Mouse (Mus musculus) lung, embryonic 14.5 days (tissue): ENCODE data around the gene Rora. TPM values are rescaled to one million over a fixed set of nuclear protein-coding genes. Genes with fewer than 3 reads are reported as not detected.
A peak's percentile ranks its signal among the peaks of the same experiment; 100 is the strongest.

Experiments used
- ATAC-seq: fragments of 200-750 bp; cut with Nextera tagmentation; 2 replicates; pipeline ENCODE4 v1.8.0; 2017; ENCODE audit warnings: mild to moderate bottlenecking, moderate TSS enrichment, moderate library complexity; ENCODE audit not compliant: insufficient read depth
- DNase-seq: peaks from one replicate; pipeline ENCODE4 v3.0.0-alpha.2; 2015
- H3K27ac ChIP-seq: fragments of 300-500 bp; sonication (generic); 2 replicates; pipeline ENCODE4 v1.5.1; 2014; ENCODE audit warnings: low read depth, mild to moderate bottlenecking, moderate library complexity
- H3K27me3 ChIP-seq: fragments of 300-500 bp; sonication (generic); 2 replicates; pipeline ENCODE4 v1.6.1; 2014; ENCODE audit warnings: low read length, control low read depth; ENCODE audit not compliant: insufficient read depth
- H3K36me3 ChIP-seq: fragments of 300-500 bp; sonication (generic); 2 replicates; pipeline ENCODE4 v1.6.1; 2014; ENCODE audit warnings: control low read depth; ENCODE audit not compliant: insufficient read depth
- H3K4me1 ChIP-seq: fragments of 300-500 bp; sonication (generic); 2 replicates; pipeline ENCODE4 v1.6.1; 2014; ENCODE audit warnings: antibody characterized with exemption, control low read depth; ENCODE audit not compliant: insufficient read depth
- H3K4me2 ChIP-seq: fragments of 300-500 bp; sonication (generic); 2 replicates; pipeline ENCODE4 v1.6.1; 2014; ENCODE audit warnings: mild to moderate bottlenecking
- H3K4me3 ChIP-seq: fragments of 300-500 bp; sonication (generic); 2 replicates; pipeline ENCODE4 v1.5.1; 2014; ENCODE audit warnings: low read depth, low read length
- H3K9ac ChIP-seq: fragments of 300-500 bp; sonication (generic); 2 replicates; pipeline ENCODE4 v1.6.1; 2014
- H3K9me3 ChIP-seq: fragments of 300-500 bp; sonication (generic); 2 replicates; pipeline ENCODE4 v1.6.1; 2016; ENCODE audit warnings: low read depth, low read length, control low read depth
- CTCF ChIP-seq: IDR thresholded peaks from 2 replicates; pipeline ENCODE4 v1.5.1; 2016; ENCODE audit warnings: antibody characterized with exemption, low read depth
- WGBS: fragments of 180-500 bp; shearing (Covaris S2); extraction: QIAGEN DNeasy Blood & Tissue Kit; methylation state at CpG from one replicate; pipeline ENCODE4 v1.1.7; 2014; 5-methylcytosine and 5-hydroxymethylcytosine counted together
- polyA plus RNA-seq: library from polyadenylated mRNA; unstranded; fragments of >200 nt; fragmentation: Nextera tagmentation; extraction: Ambion mirVana; gene quantifications from 2 replicates; pipeline ENCODE4 v1.2.1, GENCODE M21; 2014

Gene Rora
- polyA plus RNA-seq, 1 experiment from 2014 or later, result 5.9 TPM

- H3K27ac ChIP-seq, result no peak overlapping the region
- peak; percentile 27 for DNase-seq
- no peak for ATAC-seq
- no peaks in the 10 kb centered on the region for H3K36me3 ChIP-seq
- no peaks in the 10 kb centered on the region for H3K4me1 ChIP-seq
- H3K4me3 ChIP-seq, result no peak overlapping the region
- H3K9ac ChIP-seq, result no peak overlapping the region
- TF ChIP-seq CTCF, result no peak
- WGBS, result 55% methylated on average over 9 of the region's 9 CpGs
- H3K9me3 ChIP-seq, result no peaks in the 10 kb centered on the region
- H3K4me2 ChIP-seq, result no peak overlapping the region
- no peaks in the 10 kb centered on the region for H3K27me3 ChIP-seq
These were observed 350.9 kb downstream of the Rora start for GRCm38 (mm10) chr9:69004514-69004913.

GRCm38 (mm10) chr9:69006666-69007065 is 353.1 kb downstream of the Rora start:
- no peak overlapping the region for H3K27ac ChIP-seq
- no peaks in the 10 kb centered on the region for H3K36me3 ChIP-seq
- no peaks in the 10 kb centered on the region for H3K4me1 ChIP-seq
- no peak overlapping the region for H3K4me3 ChIP-seq
- no peaks in the 10 kb centered on the region for H3K9me3 ChIP-seq
- no peak for TF ChIP-seq CTCF
- 50% methylated on average over 3 of the region's 3 CpGs for WGBS
- DNase-seq, result peak; percentile 12
- H3K9ac ChIP-seq, result no peak overlapping the region
- H3K4me2 ChIP-seq, result no peak overlapping the region
- no peak for ATAC-seq
- no peaks in the 10 kb centered on the region for H3K27me3 ChIP-seq

GRCm38 (mm10) chr9:69008706-69009105 is 355.1 kb downstream of the Rora start:
- no peak overlapping the region for H3K9ac ChIP-seq
- no peak overlapping the region for H3K4me2 ChIP-seq
- no peaks in the 10 kb centered on the region for H3K36me3 ChIP-seq
- H3K4me1 ChIP-seq, result no peaks in the 10 kb centered on the region
- TF ChIP-seq CTCF, result no peak
- WGBS, result 61% methylated on average over 2 of the region's 2 CpGs
- ATAC-seq, result no peak
- no peak overlapping the region for H3K4me3 ChIP-seq
- H3K27me3 ChIP-seq, result no peaks in the 10 kb centered on the region
- DNase-seq, result no peak
- H3K27ac ChIP-seq, result no peak overlapping the region
- no peaks in the 10 kb centered on the region for H3K9me3 ChIP-seq

GRCm38 (mm10) chr9:69010886-69011285 is 357.3 kb downstream of the Rora start:
- H3K9ac ChIP-seq, result no peak overlapping the region
- no peaks in the 10 kb centered on the region for H3K4me1 ChIP-seq
- ATAC-seq (no peak), DNase-seq (peak; percentile 71)
- no peaks in the 10 kb centered on the region for H3K36me3 ChIP-seq
- no peak overlapping the region for H3K4me2 ChIP-seq
- WGBS, result 41% methylated on average over 5 of the region's 5 CpGs
- H3K27ac ChIP-seq, result no peak overlapping the region
- no peak overlapping the region for H3K4me3 ChIP-seq
- no peaks in the 10 kb centered on the region for H3K9me3 ChIP-seq
- H3K27me3 ChIP-seq, result no peaks in the 10 kb centered on the region
- TF ChIP-seq CTCF, result no peak

- WGBS, result 88% methylated on average over 7 of the region's 7 CpGs
- H3K4me2 ChIP-seq, result no peak overlapping the region
- H3K4me1 ChIP-seq, result no peaks in the 10 kb centered on the region
- no peak for TF ChIP-seq CTCF
- no peak overlapping the region for H3K9ac ChIP-seq
- H3K36me3 ChIP-seq, result no peaks in the 10 kb centered on the region
- no peak overlapping the region for H3K4me3 ChIP-seq
- ATAC-seq (no peak), DNase-seq (no peak)
- H3K27ac ChIP-seq, result no peak overlapping the region
- H3K27me3 ChIP-seq, result no peaks in the 10 kb centered on the region
- no peaks in the 10 kb centered on the region for H3K9me3 ChIP-seq
These were observed 359.7 kb downstream of the Rora start for GRCm38 (mm10) chr9:69013186-69013715.

GRCm38 (mm10) chr9:69014203-69014602 is 360.6 kb downstream of the Rora start:
- Histone ChIP-seq H3K27ac (no peak overlapping the region), H3K27me3 (no peaks in the 10 kb centered on the region), H3K4me2 (no peak overlapping the region), H3K9ac (no peak overlapping the region), H3K36me3 (no peaks in the 10 kb centered on the region), H3K4me3 (no peak overlapping the region), H3K9me3 (no peaks in the 10 kb centered on the region), H3K4me1 (no peaks in the 10 kb centered on the region)
- DNase-seq, result no peak
- WGBS, result 82% methylated on average over 2 of the region's 2 CpGs
- no peak for ATAC-seq
- TF ChIP-seq CTCF, result no peak

GRCm38 (mm10) chr9:69020381-69020780 is 366.8 kb downstream of the Rora start:
- WGBS, result 83% methylated on average over 4 of the region's 4 CpGs
- H3K4me3 ChIP-seq, result no peak overlapping the region
- H3K9me3 ChIP-seq, result no peaks in the 10 kb centered on the region
- H3K4me2 ChIP-seq, result no peak overlapping the region
- H3K36me3 ChIP-seq, result no peaks in the 10 kb centered on the region
- no peak for TF ChIP-seq CTCF
- H3K27ac ChIP-seq, result no peak overlapping the region
- H3K4me1 ChIP-seq, result no peaks in the 10 kb centered on the region
- no peak overlapping the region for H3K9ac ChIP-seq
- ATAC-seq (no peak), DNase-seq (no peak)
- no peaks in the 10 kb centered on the region for H3K27me3 ChIP-seq

- 85% methylated on average over 1 of the region's 1 CpGs for WGBS
- Histone ChIP-seq H3K27ac (no peak overlapping the region), H3K4me1 (no peaks in the 10 kb centered on the region), H3K36me3 (no peaks in the 10 kb centered on the region), H3K4me2 (no peak overlapping the region), H3K9ac (no peak overlapping the region), H3K27me3 (no peaks in the 10 kb centered on the region), H3K4me3 (no peak overlapping the region), H3K9me3 (no peaks in the 10 kb centered on the region)
- DNase-seq, result no peak
- no peak for TF ChIP-seq CTCF
- no peak for ATAC-seq
These were observed 367.9 kb downstream of the Rora start for GRCm38 (mm10) chr9:69021482-69021881.
